Mouse (Mus musculus) midbrain, postnatal 0 days (tissue): Measurements from ENCODE around the gene Akap9. TPM values are rescaled to one million over a fixed set of nuclear protein-coding genes. Genes with fewer than 3 reads are reported as not detected.

ENCODE experiments used
- ATAC-seq: fragments of 200-750 bp; cut with Nextera tagmentation; 2 replicates; pipeline ENCODE4 v1.8.0; 2017; ENCODE audit warnings: moderate number of reproducible peaks, mild to moderate bottlenecking, moderate TSS enrichment, moderate library complexity; ENCODE audit not compliant: low FRiP score
- DNase-seq: peaks from one replicate; pipeline ENCODE4 v3.0.0-alpha.2; 2015; ENCODE audit warnings: low spot score
- H3K27ac ChIP-seq: fragments of 300-500 bp; sonication (generic); 2 replicates; pipeline ENCODE4 v1.5.1; 2014; ENCODE audit warnings: low read depth, mild to moderate bottlenecking, low read length, mixed read lengths
- H3K27me3 ChIP-seq: fragments of 300-500 bp; sonication (generic); 2 replicates; pipeline ENCODE4 v1.6.1; 2014; ENCODE audit warnings: low read length, control low read depth, mixed read lengths; ENCODE audit not compliant: insufficient read depth
- H3K36me3 ChIP-seq: fragments of 300-500 bp; sonication (generic); 2 replicates; pipeline ENCODE4 v1.6.1; 2014; ENCODE audit warnings: low read length, control low read depth, mixed read lengths; ENCODE audit not compliant: insufficient read depth
- H3K4me1 ChIP-seq: fragments of 300-500 bp; sonication (generic); 2 replicates; pipeline ENCODE4 v1.6.1; 2014; ENCODE audit warnings: mild to moderate bottlenecking, control low read depth, antibody characterized with exemption, low read length, mixed read lengths; ENCODE audit not compliant: insufficient read depth
- H3K4me2 ChIP-seq: fragments of 300-500 bp; sonication (generic); 2 replicates; pipeline ENCODE4 v1.6.1; 2014; ENCODE audit warnings: low read depth, mild to moderate bottlenecking, low read length, mixed read lengths; ENCODE audit not compliant: poor library complexity, severe bottlenecking
- H3K4me3 ChIP-seq: fragments of 300-500 bp; sonication (generic); 2 replicates; pipeline ENCODE4 v1.5.1; 2014; ENCODE audit warnings: low read depth, mild to moderate bottlenecking, low read length, moderate library complexity
- H3K9ac ChIP-seq: fragments of 300-500 bp; sonication (generic); replicated peaks from 2 replicates; pipeline ENCODE4 v1.6.1; 2014; ENCODE audit warnings: mild to moderate bottlenecking, low read length, moderate library complexity, mixed read lengths; ENCODE audit not compliant: poor library complexity, severe bottlenecking
- H3K9me3 ChIP-seq: fragments of 300-500 bp; sonication (generic); 2 replicates; pipeline ENCODE4 v1.6.1; 2016; ENCODE audit warnings: low read length, control low read depth
- CTCF ChIP-seq: IDR thresholded peaks from 2 replicates; pipeline ENCODE4 v1.5.1; 2016; ENCODE audit warnings: antibody characterized with exemption, mild to moderate bottlenecking
- whole genome bisulfite sequencing: fragments of 180-500 bp; shearing (Covaris S2); extraction: QIAGEN DNeasy Blood & Tissue Kit; methylation state at CpG from one replicate; pipeline ENCODE4 v1.1.7; 2014; 5-methylcytosine and 5-hydroxymethylcytosine counted together
- polyA plus RNA-seq: library from polyadenylated mRNA; unstranded; fragments of >200 nt; fragmentation: Nextera tagmentation; extraction: Ambion mirVana; gene quantifications from 2 replicates; pipeline ENCODE4 v1.2.1, GENCODE M21; 2015
- total RNA-seq: library from RNA; depleted of rRNA; stranded (reverse); fragments of >200 nt; gene quantifications from 2 replicates; pipeline ENCODE4 v1.2.3, GENCODE M21; 2014; rRNA removed

The Akap9 gene
- total and polyA plus RNA-seq, 2 experiments from 2014 or later, result 43.6 to 284 TPM

DNA sequence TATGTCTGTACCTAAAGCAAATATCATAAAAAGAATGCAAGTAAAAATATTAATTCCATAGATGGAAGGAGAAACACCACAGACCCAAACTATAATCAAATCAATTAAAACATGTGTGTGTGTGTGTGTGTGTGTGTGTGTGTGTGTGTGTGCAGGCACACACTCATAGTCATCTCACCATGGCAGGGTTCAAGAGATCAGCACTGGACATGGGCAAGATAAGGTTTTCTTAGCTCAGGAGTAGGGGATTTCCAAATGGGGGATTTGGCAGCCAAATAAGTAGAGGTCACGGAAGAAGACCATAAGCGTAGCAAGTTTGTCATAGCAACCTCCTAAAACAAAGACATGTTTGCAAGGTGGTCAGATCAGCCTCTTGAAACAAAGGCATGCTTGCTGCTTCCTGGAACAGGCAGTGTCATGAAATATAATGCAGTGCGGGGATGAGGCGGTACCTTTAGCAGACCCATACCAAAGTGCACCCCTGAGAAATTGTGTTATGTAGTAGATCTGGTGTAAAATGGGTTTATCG lies 184.8 kb downstream of the Akap9 start:
- no peak overlapping the region for H3K4me3 ChIP-seq
- H3K27ac ChIP-seq, result no peak overlapping the region
- no peak for DNase-seq
- H3K27me3 ChIP-seq, result no peaks in the 10 kb centered on the region
- no peaks in the 10 kb centered on the region for H3K36me3 ChIP-seq
- 96% methylated on average over 5 of the region's 5 CpGs for WGBS
- no peak for ATAC-seq
- H3K9ac ChIP-seq, result no peak overlapping the region
- TF ChIP-seq CTCF, result no peak
- no peak overlapping the region for H3K4me2 ChIP-seq
- H3K9me3 ChIP-seq, result no peaks in the 10 kb centered on the region
- H3K4me1 ChIP-seq, result no peaks in the 10 kb centered on the region

Other genes with a start within 250 kb of the Akap9 start
- gene Ankib1, start 125.1 kb upstream of the Akap9 start, total RNA-seq, result 56.9 and 62.7 TPM in 2 replicates
- gene Ankib1, start 125.1 kb upstream of the Akap9 start, polyA plus RNA-seq, result 12.3 and 16.0 TPM in 2 replicates
- gene Krit1, start 124.9 kb upstream of the Akap9 start, total RNA-seq, result 28.4 and 49.1 TPM in 2 replicates
- gene Krit1, start 124.9 kb upstream of the Akap9 start, polyA plus RNA-seq, result 28.7 and 34.2 TPM in 2 replicates
- gene Lrrd1, start 82.9 kb upstream of the Akap9 start, total RNA-seq, result not detected in 2 replicates
- gene Lrrd1, start 82.9 kb upstream of the Akap9 start, polyA plus RNA-seq, result 0.17 TPM in 1 of 2 replicates, not detected in the other
- 4.9 and 5.3 TPM in 2 replicates for gene Mterf1a, start 34.1 kb upstream of the Akap9 start, total RNA-seq
- gene Mterf1a, start 34.1 kb upstream of the Akap9 start, polyA plus RNA-seq, result 3.7 and 4.2 TPM in 2 replicates
- gene Cyp51, start 176.7 kb downstream of the Akap9 start, total RNA-seq, result 224 and 232 TPM in 2 replicates
- gene Cyp51, start 176.7 kb downstream of the Akap9 start, polyA plus RNA-seq, result 98.7 and 102 TPM in 2 replicates